Mouse (Mus musculus): ENCODE results near the gene Hhat. TPM values are rescaled to one million over a fixed set of nuclear protein-coding genes. Genes with fewer than 3 reads are reported as not detected.

Hhat gene
- polyA plus RNA-seq, 1 experiment: 4.0 TPM

- no peaks in the 10 kb centered on the region; the same call in 1 of the 2 replicates for H3K4me1 ChIP-seq (ENCODE audit: control insufficient read depth, insufficient read depth, low read length)
- no peaks in the 10 kb centered on the region for H3K36me3 ChIP-seq (ENCODE audit: control insufficient read depth, insufficient read depth, low read length)
- TF ChIP-seq CTCF (IDR thresholded peaks at IDR 0.05; ENCODE audit: control insufficient read depth, insufficient read depth, insufficient replicate concordance, low read depth, low read length) (no peak), POLR2A (IDR thresholded peaks at IDR 0.05; ENCODE audit: control insufficient read depth, low read depth, low read length) (no peak)
- no peaks in the 10 kb centered on the region for H3K27me3 ChIP-seq (ENCODE audit: control insufficient read depth, insufficient read depth, low read length)
- no peak overlapping the region for H3K27ac ChIP-seq (ENCODE audit: control insufficient read depth, insufficient read depth, low read depth, low read length)
- no peak overlapping the region for H3K4me3 ChIP-seq (ENCODE audit: control insufficient read depth, low read depth, low read length)
Observed at GRCm38 (mm10) chr1:192756674-192757073, 14.3 kb downstream of the Hhat start.

DNA sequence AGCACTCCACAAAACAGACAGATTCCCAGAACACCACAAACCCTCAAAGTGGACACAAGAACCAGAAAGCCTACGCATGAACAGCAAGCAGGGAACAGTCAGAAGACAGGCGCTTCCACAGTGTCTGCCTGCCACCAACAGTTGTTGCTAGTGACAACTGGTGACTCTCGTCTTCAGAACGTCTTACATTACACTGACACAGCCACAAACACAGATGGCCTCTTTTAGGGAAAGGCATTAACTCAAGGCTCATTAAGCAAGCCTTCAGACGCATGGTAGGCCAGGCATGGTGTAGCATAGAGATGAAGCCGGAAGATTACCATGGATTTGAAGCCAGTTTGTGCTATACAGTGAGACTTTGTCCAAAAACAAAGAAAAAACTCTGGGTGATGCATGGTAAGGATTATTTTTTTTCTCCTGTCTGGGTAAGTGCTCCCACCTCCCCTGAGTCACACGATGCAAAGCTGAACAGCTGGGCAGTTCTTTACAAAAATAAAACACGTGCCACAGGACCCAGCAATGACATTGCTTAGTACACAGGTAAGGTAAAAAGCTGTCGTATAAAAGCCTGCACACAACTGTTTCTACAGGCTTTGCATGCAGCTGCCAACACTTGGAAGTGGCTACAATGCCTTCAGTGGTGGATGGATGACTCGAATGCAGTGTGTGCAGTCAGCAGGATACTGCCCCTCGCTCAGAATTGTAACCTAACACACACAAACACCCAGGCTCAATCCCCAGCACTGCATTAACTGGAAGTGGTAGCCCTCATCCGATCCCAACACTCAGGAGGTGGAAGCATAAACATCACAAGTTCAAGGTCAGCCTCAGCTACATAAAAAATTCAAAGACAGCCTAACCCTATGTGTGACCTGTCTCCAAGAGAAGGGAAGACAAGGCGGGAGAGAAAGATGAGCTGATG lies 15.1 kb downstream of the Hhat start:
- Histone ChIP-seq H3K4me1 (ENCODE audit: control insufficient read depth, insufficient read depth, low read length) (no peaks in the 10 kb centered on the region; the same call in 1 of the 2 replicates), H3K36me3 (ENCODE audit: control insufficient read depth, insufficient read depth, low read length) (no peaks in the 10 kb centered on the region), H3K27ac (ENCODE audit: control insufficient read depth, insufficient read depth, low read depth, low read length) (no peak overlapping the region), H3K27me3 (ENCODE audit: control insufficient read depth, insufficient read depth, low read length) (no peaks in the 10 kb centered on the region), H3K4me3 (ENCODE audit: control insufficient read depth, low read depth, low read length) (no peak overlapping the region)
- TF ChIP-seq CTCF (IDR thresholded peaks at IDR 0.05; ENCODE audit: control insufficient read depth, insufficient read depth, insufficient replicate concordance, low read depth, low read length) (no peak), POLR2A (IDR thresholded peaks at IDR 0.05; ENCODE audit: control insufficient read depth, low read depth, low read length) (no peak)

GRCm38 (mm10) chr1:192755246-192755645 lies 15.8 kb downstream of the Hhat start:
- Histone ChIP-seq H3K4me1 (ENCODE audit: control insufficient read depth, insufficient read depth, low read length) (no peaks in the 10 kb centered on the region; the same call in 1 of the 2 replicates), H3K36me3 (ENCODE audit: control insufficient read depth, insufficient read depth, low read length) (no peaks in the 10 kb centered on the region), H3K27me3 (ENCODE audit: control insufficient read depth, insufficient read depth, low read length) (no peaks in the 10 kb centered on the region), H3K27ac (ENCODE audit: control insufficient read depth, insufficient read depth, low read depth, low read length) (no peak overlapping the region), H3K4me3 (ENCODE audit: control insufficient read depth, low read depth, low read length) (no peak overlapping the region)
- no peak for TF ChIP-seq CTCF (IDR thresholded peaks at IDR 0.05; ENCODE audit: control insufficient read depth, insufficient read depth, insufficient replicate concordance, low read depth, low read length)
- TF ChIP-seq POLR2A (IDR thresholded peaks at IDR 0.05; ENCODE audit: control insufficient read depth, low read depth, low read length): no peak

GRCm38 (mm10) chr1:192754268-192754667 lies 16.8 kb downstream of the Hhat start:
- Histone ChIP-seq H3K4me3 (ENCODE audit: control insufficient read depth, low read depth, low read length) (no peak overlapping the region), H3K27ac (ENCODE audit: control insufficient read depth, insufficient read depth, low read depth, low read length) (no peak overlapping the region), H3K36me3 (ENCODE audit: control insufficient read depth, insufficient read depth, low read length) (no peaks in the 10 kb centered on the region), H3K4me1 (ENCODE audit: control insufficient read depth, insufficient read depth, low read length) (no peaks in the 10 kb centered on the region; the same call in 1 of the 2 replicates), H3K27me3 (ENCODE audit: control insufficient read depth, insufficient read depth, low read length) (no peaks in the 10 kb centered on the region)
- TF ChIP-seq CTCF (IDR thresholded peaks at IDR 0.05; ENCODE audit: control insufficient read depth, insufficient read depth, insufficient replicate concordance, low read depth, low read length) (no peak), POLR2A (IDR thresholded peaks at IDR 0.05; ENCODE audit: control insufficient read depth, low read depth, low read length) (no peak)

DNA sequence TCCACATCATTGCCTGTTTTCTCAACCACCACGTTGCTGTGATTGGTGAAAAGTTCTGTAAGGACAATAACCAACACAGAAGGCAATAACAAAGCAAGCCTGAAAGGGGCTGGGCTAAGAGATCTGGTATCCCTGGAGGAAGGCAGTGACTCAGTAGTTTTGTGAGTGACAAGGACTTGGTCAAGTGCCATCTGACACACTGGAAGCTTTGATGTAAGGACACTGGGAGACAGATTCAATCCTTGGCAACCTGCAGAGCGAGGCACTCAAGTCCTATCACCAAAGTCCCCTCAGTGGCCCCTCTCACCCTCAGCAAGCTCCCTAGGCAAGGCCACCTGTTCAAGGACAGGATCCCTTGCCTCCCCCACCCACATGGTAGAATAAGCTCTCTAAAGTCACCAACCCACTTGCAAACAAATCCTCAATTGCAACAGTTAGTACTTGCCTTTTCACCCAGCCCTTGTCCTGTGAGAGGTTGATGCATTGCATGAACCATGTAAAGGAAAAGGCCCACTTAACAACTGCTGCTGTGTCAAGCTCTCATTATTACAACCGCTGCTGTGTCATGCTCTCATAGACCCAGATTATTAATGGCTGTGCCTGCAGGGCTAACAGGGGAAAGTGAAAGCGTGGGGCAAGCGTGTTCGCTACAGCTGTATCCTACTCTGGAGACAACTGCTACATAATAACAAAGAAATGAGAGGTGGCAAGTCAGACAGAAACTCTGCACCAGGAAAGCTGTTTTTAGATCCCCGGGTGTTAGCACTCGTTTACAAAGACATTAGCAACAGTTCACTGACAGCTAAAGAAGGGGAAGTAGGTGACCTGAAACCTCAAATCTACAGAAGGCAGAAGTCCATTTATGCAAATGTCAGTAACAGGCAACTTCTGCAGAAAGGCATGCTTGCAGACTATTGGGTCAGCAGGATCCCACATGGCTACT lies 18.1 kb downstream of the Hhat start:
- no peaks in the 10 kb centered on the region for H3K27me3 ChIP-seq (ENCODE audit: control insufficient read depth, insufficient read depth, low read length)
- peak overlapping the region; percentile 23; the same call in 1 of the 2 replicates for H3K27ac ChIP-seq (ENCODE audit: control insufficient read depth, insufficient read depth, low read depth, low read length)
- no peaks in the 10 kb centered on the region; the same call in 1 of the 2 replicates for H3K4me1 ChIP-seq (ENCODE audit: control insufficient read depth, insufficient read depth, low read length)
- H3K4me3 ChIP-seq (ENCODE audit: control insufficient read depth, low read depth, low read length): no peak overlapping the region
- no peaks in the 10 kb centered on the region for H3K36me3 ChIP-seq (ENCODE audit: control insufficient read depth, insufficient read depth, low read length)
- no peak for TF ChIP-seq CTCF (IDR thresholded peaks at IDR 0.05; ENCODE audit: control insufficient read depth, insufficient read depth, insufficient replicate concordance, low read depth, low read length)
- TF ChIP-seq POLR2A (IDR thresholded peaks at IDR 0.05; ENCODE audit: control insufficient read depth, low read depth, low read length): no peak

GRCm38 (mm10) chr1:192750042-192750437 lies 21.0 kb downstream of the Hhat start:
- Histone ChIP-seq H3K27ac (ENCODE audit: control insufficient read depth, insufficient read depth, low read depth, low read length) (no peak overlapping the region), H3K27me3 (ENCODE audit: control insufficient read depth, insufficient read depth, low read length) (no peaks in the 10 kb centered on the region), H3K4me3 (ENCODE audit: control insufficient read depth, low read depth, low read length) (no peak overlapping the region), H3K36me3 (ENCODE audit: control insufficient read depth, insufficient read depth, low read length) (no peaks in the 10 kb centered on the region), H3K4me1 (ENCODE audit: control insufficient read depth, insufficient read depth, low read length) (no peaks in the 10 kb centered on the region; the same call in 1 of the 2 replicates)
- no peak for TF ChIP-seq POLR2A (IDR thresholded peaks at IDR 0.05; ENCODE audit: control insufficient read depth, low read depth, low read length)
- no peak for TF ChIP-seq CTCF (IDR thresholded peaks at IDR 0.05; ENCODE audit: control insufficient read depth, insufficient read depth, insufficient replicate concordance, low read depth, low read length)

All from testis, adult 2 months (tissue).